Mouse (Mus musculus) thymus, adult 2 months (tissue): ENCODE results near the gene Krtap16-3. TPM values are rescaled to one million over a fixed set of nuclear protein-coding genes. Genes with fewer than 3 reads are reported as not detected.

Experiments used
- DNase-seq: peaks from one replicate; pipeline ENCODE4 v3.0.0; 2021
- H3K27ac ChIP-seq: fragments of 200-500 bp; 2 replicates; pipeline ENCODE4 v1.5.1; 2012; ENCODE audit warnings: low read length, control low read depth; ENCODE audit not compliant: control insufficient read depth, insufficient read depth
- H3K27me3 ChIP-seq: fragments of 200-500 bp; 2 replicates; pipeline ENCODE4 v1.6.1; 2012; ENCODE audit warnings: mild to moderate bottlenecking, low read length, moderate library complexity, mixed read lengths; ENCODE audit not compliant: control insufficient read depth, insufficient read depth
- H3K36me3 ChIP-seq: fragments of 200-500 bp; 2 replicates; pipeline ENCODE4 v1.6.1; 2012; ENCODE audit warnings: mild to moderate bottlenecking, low read length, moderate library complexity; ENCODE audit not compliant: control insufficient read depth, insufficient read depth
- H3K4me1 ChIP-seq: fragments of 200-500 bp; replicated peaks from 2 replicates; pipeline ENCODE4 v1.6.1; 2012; ENCODE audit warnings: low read length; ENCODE audit not compliant: control insufficient read depth, insufficient read depth
- H3K4me3 ChIP-seq: fragments of 200-500 bp; 2 replicates; pipeline ENCODE4 v1.5.1; 2012; ENCODE audit warnings: mild to moderate bottlenecking, low read length, control low read depth, moderate library complexity; ENCODE audit not compliant: control insufficient read depth, insufficient read depth
- CTCF ChIP-seq: fragments of 200-500 bp; IDR thresholded peaks from 2 replicates; pipeline ENCODE4 v1.5.1; 2012; ENCODE audit warnings: mild to moderate bottlenecking, control low read depth, low read length, moderate library complexity, borderline replicate concordance; ENCODE audit not compliant: control insufficient read depth, poor library complexity, insufficient read depth; ENCODE audit errors: extremely low read depth
- POLR2A ChIP-seq: fragments of 200-500 bp; IDR thresholded peaks from 2 replicates; pipeline ENCODE4 v1.6.1; 2012; ENCODE audit warnings: mild to moderate bottlenecking, low read length, control low read depth, moderate library complexity; ENCODE audit not compliant: control insufficient read depth, poor library complexity, insufficient read depth; ENCODE audit errors: extremely low read depth
- WGBS: fragments of 180-500 bp; shearing (Covaris S2); methylation state at CpG from one replicate; pipeline ENCODE4 v1.1.7; 2018; 5-methylcytosine and 5-hydroxymethylcytosine counted together
- polyA plus RNA-seq: library from polyadenylated mRNA; depleted of rRNA; stranded (reverse); fragments of >200 nt; gene quantifications from 2 replicates; pipeline ENCODE4 v1.2.3, GENCODE M21; 2012; rRNA removed

Gene Krtap16-3
- not detected in 2 replicates for polyA plus RNA-seq

DNA sequence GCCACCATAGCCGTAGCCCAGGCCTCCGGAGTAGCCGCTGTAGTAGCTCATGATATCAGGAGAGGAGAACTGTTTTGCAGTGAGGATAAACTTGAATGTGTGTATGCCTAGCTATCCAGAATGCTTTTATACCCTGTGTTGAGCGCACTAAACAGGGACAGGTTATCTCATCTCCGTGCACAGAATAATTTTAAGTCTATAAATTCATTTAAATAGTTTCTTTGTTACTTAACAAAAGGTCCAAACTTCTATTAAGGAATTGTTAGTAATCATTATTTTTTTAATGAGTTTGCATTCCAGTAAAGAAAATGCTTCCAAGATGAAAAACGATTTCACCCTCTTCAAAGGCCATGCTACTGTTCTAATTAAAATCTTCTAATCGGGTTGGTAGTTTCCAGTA lies at the start of gene Krtap16-3:
Gene Krtap16-3, minus strand, starts transcription at position 101 of the 400 bp plus-strand sequence.
- 93% methylated on average over 7 of the region's 7 CpGs for WGBS
- Histone ChIP-seq H3K4me1 (no peaks in the 10 kb centered on the region), H3K27me3 (no peaks in the 10 kb centered on the region), H3K27ac (no peak within 1 kb of the TSS), H3K36me3 (no peaks in the 10 kb centered on the region), H3K4me3 (no peak within 1 kb of the TSS)
- no peak for TF ChIP-seq CTCF
- no peak for TF ChIP-seq POLR2A
- DNase-seq = no peak

DNA sequence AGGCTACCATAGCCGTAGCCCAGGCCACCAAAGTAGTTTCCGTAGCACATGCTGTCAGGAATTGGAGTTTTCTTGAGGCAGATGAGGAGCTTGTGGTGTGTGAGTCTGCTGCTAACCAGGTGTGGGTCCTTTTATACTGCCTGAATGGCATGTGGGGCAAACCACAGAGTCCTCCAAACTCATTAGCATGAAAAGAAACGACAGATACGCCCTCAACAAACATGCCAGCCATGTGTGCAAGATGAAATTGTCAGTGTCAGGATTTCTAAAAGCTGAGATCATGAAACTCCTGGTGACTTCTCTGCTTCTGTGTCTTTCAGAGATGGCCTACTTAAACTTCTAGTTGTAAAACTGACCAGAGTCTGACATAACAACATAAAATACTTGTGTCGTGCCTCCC lies 48.0 kb upstream of the Krtap16-3 start, which contains the start of gene Krtap22-2:
Gene Krtap22-2, minus strand, starts transcription at position 101 of the 400 bp plus-strand sequence.
- Histone ChIP-seq H3K4me1 (no peaks in the 10 kb centered on the region), H3K36me3 (no peaks in the 10 kb centered on the region), H3K4me3 (no peak within 1 kb of the TSS), H3K27me3 (no peaks in the 10 kb centered on the region), H3K27ac (no peak within 1 kb of the TSS)
- 86% methylated on average over 5 of the region's 5 CpGs for WGBS
- no peak for DNase-seq
- TF ChIP-seq CTCF = no peak
- no peak for TF ChIP-seq POLR2A

DNA sequence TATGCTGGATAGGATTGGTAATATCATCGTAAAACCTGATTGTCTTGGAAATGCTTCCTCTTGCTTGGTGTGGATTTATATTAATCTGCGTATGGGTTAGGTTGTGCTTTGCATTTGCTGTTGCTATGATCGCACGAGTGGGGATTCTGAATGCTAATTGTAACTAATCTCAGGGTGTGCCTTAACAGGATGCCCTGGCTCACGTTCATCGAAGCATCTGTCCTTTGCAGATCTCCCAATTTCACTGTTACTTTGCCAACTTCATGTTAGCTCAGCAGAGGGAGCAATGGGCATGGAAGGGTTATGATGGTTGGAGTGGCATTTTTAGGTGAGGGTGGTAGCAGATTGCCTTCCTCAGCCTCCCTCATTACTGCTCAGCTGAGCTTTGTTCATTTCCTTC lies 21.6 kb downstream of the Krtap16-3 start:
- Histone ChIP-seq H3K4me1 (no peaks in the 10 kb centered on the region), H3K27me3 (no peaks in the 10 kb centered on the region), H3K4me3 (no peak overlapping the region), H3K27ac (no peak overlapping the region), H3K36me3 (no peaks in the 10 kb centered on the region)
- DNase-seq = no peak
- no peak for TF ChIP-seq POLR2A
- TF ChIP-seq CTCF = no peak
- 92% methylated on average over 6 of the region's 6 CpGs for WGBS

DNA sequence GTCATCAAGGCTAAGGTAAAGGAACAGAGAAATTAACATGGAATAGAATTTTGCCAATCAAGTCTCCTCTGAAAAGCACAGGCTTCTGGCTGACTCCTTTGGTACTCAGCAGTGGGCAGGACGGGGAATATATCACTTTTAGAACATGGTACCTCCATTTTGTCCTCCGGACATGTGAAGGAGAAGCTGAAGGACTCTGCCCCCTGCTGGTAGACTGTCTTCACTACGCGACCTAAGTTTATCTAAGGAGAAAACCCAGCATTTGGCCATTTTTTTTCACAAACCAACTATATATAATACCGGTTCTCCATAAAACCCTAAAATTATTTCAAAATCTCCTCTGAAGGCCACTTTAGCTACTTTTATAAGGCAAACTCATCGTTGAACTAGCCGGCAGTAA lies 24.4 kb downstream of the Krtap16-3 start:
- Histone ChIP-seq H3K27ac (no peak overlapping the region), H3K4me3 (no peak overlapping the region), H3K4me1 (no peaks in the 10 kb centered on the region), H3K36me3 (no peaks in the 10 kb centered on the region), H3K27me3 (no peaks in the 10 kb centered on the region)
- WGBS = 76% methylated on average over 7 of the region's 7 CpGs
- TF ChIP-seq CTCF (no peak), POLR2A (no peak)
- no peak for DNase-seq

DNA sequence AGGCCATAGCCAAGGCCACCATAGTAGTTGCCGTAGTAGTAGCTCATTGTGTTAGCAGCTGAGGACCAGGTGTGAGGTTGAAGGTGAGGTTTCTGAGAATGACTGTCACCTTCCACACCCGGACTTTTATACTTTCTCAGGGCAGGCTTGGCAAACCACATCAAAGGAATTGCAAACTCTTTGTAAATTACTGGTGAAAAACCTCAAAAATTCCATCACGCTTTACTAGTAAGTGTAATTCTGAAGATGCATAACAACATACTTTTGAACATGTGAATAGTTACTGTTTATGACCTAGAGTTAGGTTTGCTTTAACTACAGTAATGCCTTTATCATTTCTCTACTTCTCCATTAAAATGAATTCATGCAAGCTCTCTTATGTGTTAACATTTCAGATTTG lies 30.5 kb downstream of the Krtap16-3 start, which contains the start of gene Krtap19-9b:
Gene Krtap19-9b, minus strand, starts transcription at position 101 of the 400 bp plus-strand sequence.
- no peak for DNase-seq
- no peaks in the 10 kb centered on the region for H3K27me3 ChIP-seq
- no peak within 1 kb of the TSS for H3K27ac ChIP-seq
- no peaks in the 10 kb centered on the region for H3K4me1 ChIP-seq
- no peaks in the 10 kb centered on the region for H3K36me3 ChIP-seq
- TF ChIP-seq CTCF (no peak), POLR2A (no peak)
- 48% methylated on average over 3 of the region's 3 CpGs for WGBS
- no peak within 1 kb of the TSS for H3K4me3 ChIP-seq

Other genes with a start within 250 kb of the Krtap16-3 start
- gene Krtap13-1, start 234.0 kb downstream of the Krtap16-3 start, polyA plus RNA-seq = not detected in 2 replicates
- not detected in 2 replicates for gene Krtap13, start 211.2 kb downstream of the Krtap16-3 start, polyA plus RNA-seq
- not detected in 2 replicates for gene 2310034C09Rik, start 204.0 kb downstream of the Krtap16-3 start, polyA plus RNA-seq
- not detected in 2 replicates for gene 2310057N15Rik, start 188.7 kb downstream of the Krtap16-3 start, polyA plus RNA-seq
- gene Gm5965, start 185.0 kb downstream of the Krtap16-3 start, polyA plus RNA-seq = not detected in 2 replicates
- not detected in 2 replicates for gene Gm20741, start 150.7 kb downstream of the Krtap16-3 start, polyA plus RNA-seq
- gene Krtap15, start 142.7 kb downstream of the Krtap16-3 start, polyA plus RNA-seq = not detected in 2 replicates
- gene Krtap14, start 136.7 kb downstream of the Krtap16-3 start, polyA plus RNA-seq = not detected in 2 replicates
- not detected in 2 replicates for gene Krtap19-1, start 93.5 kb downstream of the Krtap16-3 start, polyA plus RNA-seq
- gene Krtap19-2, start 88.6 kb downstream of the Krtap16-3 start, polyA plus RNA-seq = not detected in 2 replicates
- gene Krtap19-3, start 84.8 kb downstream of the Krtap16-3 start, polyA plus RNA-seq = not detected in 2 replicates
- not detected in 2 replicates for gene Krtap19-4, start 77.8 kb downstream of the Krtap16-3 start, polyA plus RNA-seq
- gene Krtap19-5, start 66.4 kb downstream of the Krtap16-3 start, polyA plus RNA-seq = not detected in 2 replicates
- not detected in 2 replicates for gene Krtap19-9b, start 30.6 kb downstream of the Krtap16-3 start, polyA plus RNA-seq
- not detected in 2 replicates for gene Krtap22-2, start 47.9 kb upstream of the Krtap16-3 start, polyA plus RNA-seq
- not detected in 2 replicates for gene Gm10229, start 52.4 kb upstream of the Krtap16-3 start, polyA plus RNA-seq
- not detected in 2 replicates for gene Krtap6-1, start 68.8 kb upstream of the Krtap16-3 start, polyA plus RNA-seq
- not detected in 2 replicates for gene Gm10228, start 78.6 kb upstream of the Krtap16-3 start, polyA plus RNA-seq
- not detected in 2 replicates for gene Krtap6-5, start 85.0 kb upstream of the Krtap16-3 start, polyA plus RNA-seq
- gene 1110025L11Rik, start 101.1 kb upstream of the Krtap16-3 start, polyA plus RNA-seq = not detected in 2 replicates
- gene Krtap6-3, start 121.1 kb upstream of the Krtap16-3 start, polyA plus RNA-seq = not detected in 2 replicates
- not detected in 2 replicates for gene Gm6358, start 178.0 kb upstream of the Krtap16-3 start, polyA plus RNA-seq
- gene Gm10061, start 188.2 kb upstream of the Krtap16-3 start, polyA plus RNA-seq = not detected in 2 replicates
- not detected in 2 replicates for gene Gm9789, start 195.1 kb upstream of the Krtap16-3 start, polyA plus RNA-seq
- gene Gm7735, start 206.6 kb upstream of the Krtap16-3 start, polyA plus RNA-seq = not detected in 2 replicates
- gene 1110057P08Rik, start 211.9 kb upstream of the Krtap16-3 start, polyA plus RNA-seq = not detected in 2 replicates
- gene Krtap20-2, start 243.0 kb upstream of the Krtap16-3 start, polyA plus RNA-seq = not detected in 2 replicates